In genomic region chr11:5184250-5184649, GRCm38 (mm10) we compare ENCODE assay signal across 11 mouse cellular contexts. TPM values are rescaled to one million over a fixed set of nuclear protein-coding genes. Genes with fewer than 3 reads are reported as not detected.
DNase-seq lines count a peak whose midpoint lies in the region; ATAC-seq lines count a peak whose summit lies in the region.
"Had no signal": no experiment of that assay in that cellular context is flagged by ENCODE, and none has a peak within 500 bp of the region (broad histone marks: within the 10 kb centered on the region; RNA-seq: fewer than 3 reads in every experiment).

No protein-coding gene starts in this region.

- H3K4me2 ChIP-seq in embryonic facial prominence, embryonic 15.5 days (replicated peaks), result peak overlapping the region; percentile 24; the same call in 1 of the 2 replicates
- H3K4me2 ChIP-seq in hindbrain, embryonic 14.5 days (replicated peaks), result no peak overlapping the region
- no peak overlapping the region for H3K4me2 ChIP-seq in neural tube, embryonic 14.5 days (ENCODE audit: low read depth, low read length)
- H3K4me2 ChIP-seq: liver, embryonic 12.5 days had no signal

- H3K4me1 ChIP-seq in embryonic facial prominence, embryonic 15.5 days, result peaks cover 36% of the 10 kb centered on the region
- H3K4me1 ChIP-seq in hindbrain, embryonic 14.5 days (replicated peaks; ENCODE audit: control insufficient read depth, insufficient read depth, low read length), result 0 out of 2 replicates have a peak, but pooled peaks cover 10% of the 10 kb centered on the region
- H3K4me1 ChIP-seq in neural tube, embryonic 14.5 days (ENCODE audit: control insufficient read depth, insufficient read depth, low read length), result peaks cover 8% of the 10 kb centered on the region
- H3K4me1 ChIP-seq: liver, embryonic 12.5 days had no signal

- DNase-seq in retina, postnatal 1 day, result peak; percentile 62
- DNase-seq in retina, embryonic 14.5 days (ENCODE audit: low spot score), result no peak
- no peak for DNase-seq in hindbrain, embryonic 14.5 days (ENCODE audit: low spot score)
- no peak for DNase-seq in cerebellum, adult 11-12 months
- no peak for DNase-seq in embryo, embryonic 10 days (ENCODE audit: low spot score)
- DNase-seq: adrenal gland, postnatal 25 days; right cerebral cortex, postnatal 14 days had no signal

- peak; percentile 78 for ATAC-seq in embryonic facial prominence, embryonic 15.5 days (ENCODE audit: insufficient number of reproducible peaks, low FRiP score, low TSS enrichment, low read depth)
- peak; percentile 43; the same call in 1 of the 2 replicates for ATAC-seq in hindbrain, embryonic 14.5 days (ENCODE audit: low FRiP score)
- peak; percentile 47; the same call in 1 of the 2 replicates for ATAC-seq in neural tube, embryonic 14.5 days (ENCODE audit: low read depth)
- ATAC-seq: liver, embryonic 12.5 days had no signal

- H3K27ac ChIP-seq in embryonic facial prominence, embryonic 15.5 days (replicated peaks), result peak overlapping the region; percentile 87
- no peak overlapping the region for H3K27ac ChIP-seq in hindbrain, embryonic 14.5 days
- H3K27ac ChIP-seq in neural tube, embryonic 14.5 days (ENCODE audit: low read depth, low read length), result no peak overlapping the region
- H3K27ac ChIP-seq: liver, embryonic 12.5 days had no signal

- WGBS in embryonic facial prominence, embryonic 15.5 days, result 12% methylated on average over 9 of the region's 9 CpGs
- WGBS in hindbrain, embryonic 14.5 days, result 24% methylated on average over 9 of the region's 9 CpGs
- 21% methylated on average over 9 of the region's 9 CpGs for WGBS in neural tube, embryonic 14.5 days

- H3K9ac ChIP-seq in embryonic facial prominence, embryonic 15.5 days, result no peak overlapping the region
- no peak overlapping the region for H3K9ac ChIP-seq in hindbrain, embryonic 14.5 days
- no peak overlapping the region for H3K9ac ChIP-seq in neural tube, embryonic 14.5 days (replicated peaks; ENCODE audit: low read depth, low read length)
- H3K9ac ChIP-seq: liver, embryonic 12.5 days had no signal

- no peaks in the 10 kb centered on the region for H3K27me3 ChIP-seq in embryonic facial prominence, embryonic 15.5 days
- H3K27me3 ChIP-seq in hindbrain, embryonic 14.5 days (ENCODE audit: control insufficient read depth, insufficient read depth, low read length), result no peaks in the 10 kb centered on the region
- no peaks in the 10 kb centered on the region for H3K27me3 ChIP-seq in neural tube, embryonic 14.5 days (ENCODE audit: control insufficient read depth, insufficient read depth, low read length)
- H3K27me3 ChIP-seq: liver, embryonic 12.5 days had no signal

- no peak overlapping the region for H3K4me3 ChIP-seq in embryonic facial prominence, embryonic 15.5 days (replicated peaks)
- H3K4me3 ChIP-seq in hindbrain, embryonic 14.5 days (replicated peaks; ENCODE audit: low read length), result no peak overlapping the region
- H3K4me3 ChIP-seq in neural tube, embryonic 14.5 days (ENCODE audit: low read depth, low read length), result no peak overlapping the region
- H3K4me3 ChIP-seq: liver, embryonic 12.5 days had no signal

- H3K36me3 ChIP-seq in embryonic facial prominence, embryonic 15.5 days, result no peaks in the 10 kb centered on the region
- H3K36me3 ChIP-seq in hindbrain, embryonic 14.5 days (replicated peaks; ENCODE audit: control insufficient read depth, insufficient read depth), result no peaks in the 10 kb centered on the region
- H3K36me3 ChIP-seq in neural tube, embryonic 14.5 days (ENCODE audit: control insufficient read depth, insufficient read depth, low read length), result no peaks in the 10 kb centered on the region
- H3K36me3 ChIP-seq: G1E; liver, embryonic 12.5 days had no signal

- H3K9me3 ChIP-seq in embryonic facial prominence, embryonic 15.5 days (replicated peaks), result no peaks in the 10 kb centered on the region
- no peaks in the 10 kb centered on the region for H3K9me3 ChIP-seq in hindbrain, embryonic 14.5 days (ENCODE audit: control insufficient read depth, low read length)
- no peaks in the 10 kb centered on the region for H3K9me3 ChIP-seq in neural tube, embryonic 14.5 days (ENCODE audit: control insufficient read depth, low read length)
- H3K9me3 ChIP-seq: G1E; liver, embryonic 12.5 days had no signal

RNA-seq across cellular contexts. Expression of gene Emid1, which starts 32.2 kb away (rescaled TPM):
- polyA plus RNA-seq in embryonic facial prominence, embryonic 15.5 days (2015; fragmentation: Nextera tagmentation; extraction: Ambion mirVana), result 64.0 and 67.1 TPM in 2 replicates
- 14.7 and 17.8 TPM in 2 replicates for polyA plus RNA-seq in hindbrain, embryonic 14.5 days (2014; fragmentation: Nextera tagmentation; extraction: Ambion mirVana)
- 16.8 and 19.3 TPM in 2 replicates for polyA plus RNA-seq in neural tube, embryonic 14.5 days (2014; fragmentation: Nextera tagmentation; extraction: Ambion mirVana)
- polyA plus RNA-seq: G1E had no signal
